Mouse (Mus musculus) brain, embryonic 14.5 days (tissue): Measurements from ENCODE around the gene Larp1.

Experiments used
- CTCF ChIP-seq: fragments of 200-500 bp; IDR thresholded peaks from 2 replicates; pipeline ENCODE4 v1.5.1; 2012; ENCODE audit warnings: inconsistent platforms, mild to moderate bottlenecking, moderate library complexity, borderline replicate concordance; ENCODE audit not compliant: insufficient read depth, insufficient read length; ENCODE audit errors: extremely low read depth
- POLR2A ChIP-seq: fragments of 200-500 bp; IDR thresholded peaks from 2 replicates; pipeline ENCODE4 v1.6.1; 2012; ENCODE audit warnings: mild to moderate bottlenecking, inconsistent platforms, borderline replicate concordance; ENCODE audit not compliant: poor library complexity, insufficient read depth, insufficient read length, severe bottlenecking; ENCODE audit errors: extremely low read depth

DNA sequence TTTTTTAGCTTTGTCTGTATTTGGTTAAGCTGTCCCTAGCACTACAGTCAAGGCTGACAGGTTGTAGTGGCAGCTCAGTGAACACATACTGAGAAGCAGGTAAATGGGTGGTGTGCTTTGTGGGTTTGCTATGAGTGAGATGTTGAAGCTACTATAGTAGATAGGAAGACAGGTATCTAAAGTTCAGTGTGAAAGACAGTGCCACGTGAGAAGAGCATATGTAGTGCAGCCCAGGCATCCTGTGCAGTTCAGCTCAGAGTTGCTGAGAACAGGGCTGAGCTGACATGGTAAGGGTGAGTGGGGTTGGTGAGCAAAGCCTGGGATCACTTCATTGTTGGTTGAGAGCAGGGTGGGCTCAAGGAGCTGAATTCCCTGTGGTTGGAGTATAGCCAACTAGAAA is 8.6 kb downstream of the Larp1 start:
- no peak for TF ChIP-seq CTCF
- TF ChIP-seq POLR2A = no peak
